Mouse (Mus musculus) ES-E14 (cell line): ENCODE data around the gene Msi1. TPM values are rescaled to one million over a fixed set of nuclear protein-coding genes. Genes with fewer than 3 reads are reported as not detected.
"Not testable (repeated sequence)": the region's sequence is repeated elsewhere in the genome, so short reads cannot be mapped to it uniquely, and the experiment has no call there.

Experiments used
- DNase-seq: peaks from one replicate; pipeline ENCODE4 v3.0.0-alpha.2; 2013; ENCODE audit warnings: low read depth, low spot score
- H3K27ac ChIP-seq: 2 replicates; pipeline ENCODE4 v1.5.1; 2012; ENCODE audit warnings: low read depth, mild to moderate bottlenecking, low read length, moderate library complexity, mixed read lengths; ENCODE audit not compliant: poor library complexity, insufficient read depth, severe bottlenecking
- H3K36me3 ChIP-seq: 2 replicates; pipeline ENCODE4 v1.6.1; 2012; ENCODE audit warnings: mild to moderate bottlenecking, low read length, moderate library complexity, mixed read lengths; ENCODE audit not compliant: control insufficient read depth, poor library complexity, insufficient read depth, severe bottlenecking
- H3K4me1 ChIP-seq, 2 experiments: fragments of 150-350 bp in 1 of 2; sonication (generic) in 1 of 2; 2 replicates each; pipeline ENCODE4 v1.6.1; 2012; ENCODE audit warnings: low read length in 2 of 2, mild to moderate bottlenecking in 1 of 2, mixed read lengths in 1 of 2; ENCODE audit not compliant: control insufficient read depth in 2 of 2, insufficient read depth in 2 of 2, poor library complexity in 1 of 2
- H3K4me3 ChIP-seq, 2 experiments: fragments of 150-350 bp in 1 of 2; sonication (generic) in 1 of 2; 2 replicates each; pipeline ENCODE4 v1.5.1; 2012; ENCODE audit warnings: low read length in 2 of 2, low read depth in 1 of 2, mild to moderate bottlenecking in 1 of 2, mixed read lengths in 1 of 2; ENCODE audit not compliant: insufficient read depth in 1 of 2, poor library complexity in 1 of 2, severe bottlenecking in 1 of 2
- H3K9ac ChIP-seq: 2 replicates; pipeline ENCODE4 v1.6.1; 2012; ENCODE audit warnings: low read depth, mild to moderate bottlenecking, low read length, mixed read lengths; ENCODE audit not compliant: poor library complexity, insufficient read depth, severe bottlenecking
- H3K9me3 ChIP-seq: fragments of 150-350 bp; sonication (generic); 2 replicates; pipeline ENCODE4 v1.6.1; 2012; ENCODE audit warnings: low read depth, mild to moderate bottlenecking, low read length; ENCODE audit not compliant: control insufficient read depth, insufficient read depth
- CHD2 ChIP-seq: IDR thresholded peaks from 2 replicates; pipeline ENCODE4 v1.6.1; 2014; ENCODE audit warnings: mild to moderate bottlenecking, low read depth, low read length, inconsistent platforms
- HCFC1 ChIP-seq: IDR thresholded peaks from 2 replicates; pipeline ENCODE4 v1.6.1; 2012; ENCODE audit warnings: low read length, inconsistent platforms, borderline replicate concordance; ENCODE audit not compliant: insufficient read depth
- MAFK ChIP-seq: IDR thresholded peaks from 2 replicates; pipeline ENCODE4 v1.6.1; 2014; ENCODE audit warnings: mild to moderate bottlenecking, low read depth, low read length, inconsistent platforms; ENCODE audit not compliant: insufficient read depth
- ZC3H11A ChIP-seq: IDR thresholded peaks from 2 replicates; pipeline ENCODE4 v1.6.1; 2012; ENCODE audit warnings: low read depth, mild to moderate bottlenecking, inconsistent platforms, low read length, borderline replicate concordance
- ZNF384 ChIP-seq: IDR thresholded peaks from 2 replicates; pipeline ENCODE4 v1.6.1; 2012; ENCODE audit warnings: low read depth, low read length, inconsistent platforms
- in situ Hi-C, 2 experiments: fragments of 600-800 bp; cut with MboI; formaldehyde crosslinking; loops; one replicate each; pipeline ENCODE4 v1.15.1; 2025; ENCODE audit warnings: low sequenced_read_pairs in 2 of 2, inconsistent platforms in 1 of 2; ENCODE audit not compliant: unreplicated experiment in 2 of 2
- total RNA-seq: library from RNA; depleted of rRNA; stranded (reverse); fragments of 300-350 nt; gene quantifications from 2 replicates; pipeline ENCODE4 v1.2.3, GENCODE M21; 2012

The Msi1 gene
- total RNA-seq, 1 experiment: 5.6 TPM

DNA sequence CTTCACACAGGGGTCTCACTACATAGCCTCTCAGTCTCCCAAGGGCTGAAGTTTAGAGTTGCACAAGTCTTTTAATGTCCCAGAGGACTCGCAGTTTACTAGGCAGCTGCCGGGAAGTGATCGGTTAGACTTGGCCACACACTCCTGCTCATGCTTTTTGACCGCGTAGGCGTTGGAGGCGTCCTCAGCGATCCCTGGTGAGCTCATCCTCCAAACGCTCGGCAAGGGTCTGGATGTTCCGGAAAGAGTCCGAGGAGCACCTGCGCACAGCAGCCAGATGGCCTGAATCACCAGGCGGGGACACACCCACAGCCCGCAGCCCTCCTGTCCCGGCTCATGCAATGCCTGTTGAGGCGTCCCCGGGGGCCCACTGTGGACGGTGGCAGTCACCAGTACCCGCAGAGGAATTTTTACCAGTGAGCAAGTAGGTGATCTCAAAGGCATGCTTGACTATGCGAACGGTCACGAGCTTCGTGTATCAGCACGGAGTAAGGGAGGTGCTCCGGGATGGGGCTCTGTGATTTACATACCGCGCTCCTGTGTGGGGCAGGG lies 62.4 kb downstream of the Msi1 start:
- Histone ChIP-seq H3K27ac (peak overlapping the region; percentile 62), H3K9me3 (no peaks in the 10 kb centered on the region), H3K4me1 (peaks cover 0 to 12% of the 10 kb centered on the region in 2 experiments; a peak in 1 of 4 replicates), H3K9ac (peak overlapping the region; percentile 41), H3K4me3 (peak overlapping the region; percentile 47 to 49), H3K36me3 (no peaks in the 10 kb centered on the region)
- in situ Hi-C loops: no loop called here
- TF ChIP-seq CHD2 (no peak), HCFC1 (no peak), ZNF384 (no peak), MAFK (no peak), ZC3H11A (no peak)
- no peak for DNase-seq

GRCm38 (mm10) chr5:115492711-115493335 lies 63.4 kb downstream of the Msi1 start:
- H3K4me3 ChIP-seq: no peak overlapping the region
- H3K9ac ChIP-seq: no peak overlapping the region
- H3K4me1 ChIP-seq: peaks cover 0 to 14% of the 10 kb centered on the region in 2 experiments; a peak in 1 of 4 replicates
- no peaks in the 10 kb centered on the region for H3K9me3 ChIP-seq
- H3K27ac ChIP-seq: peak overlapping the region; percentile 30
- H3K36me3 ChIP-seq: no peaks in the 10 kb centered on the region
- DNase-seq: no peak
- TF ChIP-seq ZNF384 (no peak), HCFC1 (no peak), CHD2 (no peak), MAFK (no peak), ZC3H11A (no peak)
- in situ Hi-C loops: no loop called here

GRCm38 (mm10) chr5:115493441-115493840 lies 64.0 kb downstream of the Msi1 start:
- in situ Hi-C loops: no loop called here
- no peaks in the 10 kb centered on the region for H3K9me3 ChIP-seq
- H3K4me3 ChIP-seq: no peak overlapping the region
- no peak overlapping the region for H3K9ac ChIP-seq
- peaks cover 0 to 14% of the 10 kb centered on the region in 2 experiments; a peak in 2 of 4 replicates for H3K4me1 ChIP-seq
- no peaks in the 10 kb centered on the region for H3K36me3 ChIP-seq
- TF ChIP-seq ZNF384 (no peak), HCFC1 (no peak), MAFK (no peak), CHD2 (no peak), ZC3H11A (no peak)
- DNase-seq: no peak
- no peak overlapping the region for H3K27ac ChIP-seq

GRCm38 (mm10) chr5:115495618-115496017 lies 66.2 kb downstream of the Msi1 start:
- H3K9me3 ChIP-seq, H3K4me3 ChIP-seq, H3K9ac ChIP-seq, H3K27ac ChIP-seq, H3K36me3 ChIP-seq, DNase-seq, in situ Hi-C loops: not testable (repeated sequence)
- peak; percentile 67; the same call in 1 of the 2 replicates for TF ChIP-seq ZNF384
- peaks cover 0 to 10% of the 10 kb centered on the region in 2 experiments; a peak in 2 of 4 replicates for H3K4me1 ChIP-seq

GRCm38 (mm10) chr5:115497033-115497432 lies 67.6 kb downstream of the Msi1 start:
- Histone ChIP-seq H3K36me3 (no peaks in the 10 kb centered on the region), H3K9me3 (no peaks in the 10 kb centered on the region), H3K9ac (no peak overlapping the region), H3K4me1 (peaks cover 0 to 10% of the 10 kb centered on the region in 2 experiments; a peak in 2 of 4 replicates), H3K4me3 (no peak overlapping the region), H3K27ac (no peak overlapping the region; the same call in 1 of the 2 replicates)
- peak; percentile 62; the same call in 1 of the 2 replicates for TF ChIP-seq MAFK
- no peak for TF ChIP-seq CHD2
- no peak for DNase-seq
- in situ Hi-C loops: no loop called here
